Mouse (Mus musculus) olfactory bulb, adult 2 months (tissue): ENCODE measurements around the gene Fam163a.

Experiments used
- CTCF ChIP-seq: fragments of 200-500 bp; IDR thresholded peaks from 2 replicates; pipeline ENCODE4 v1.5.1; 2012; ENCODE audit warnings: low read depth, mild to moderate bottlenecking, low read length, moderate library complexity; ENCODE audit not compliant: insufficient read depth
- POLR2A ChIP-seq: fragments of 200-500 bp; IDR thresholded peaks from 2 replicates; pipeline ENCODE4 v1.6.1; 2012; ENCODE audit warnings: mild to moderate bottlenecking, low read depth, low read length, moderate library complexity; ENCODE audit not compliant: insufficient read depth

- TF ChIP-seq POLR2A (no peak), CTCF (no peak)
Measured at GRCm38 (mm10) chr1:156091811-156092210, 113.0 kb downstream of the Fam163a start.
